Mouse (Mus musculus) regulatory T cell (primary cell): ENCODE measurements at regions not wholly inside any gene's neighbourhood (a gene's known extent, or its start where the extent isn't known, plus 50 kb on each side); places are given as distances from the start of the nearest gene placed in this dataset.

ENCODE experiments used
- in situ Hi-C: fragments of 300-600 bp; cut with MboI, MseI; formaldehyde crosslinking; loops from one replicate; pipeline ENCODE4 v1.15.1; 2025; ENCODE audit warnings: high pct_unique_total_duplicates

GRCm38 (mm10) chr2:48718261-48718660, 95.6 kb upstream of the Acvr2a start:
- in situ Hi-C loops: no loop called here

- in situ Hi-C loops: no loop called here
Measured at GRCm38 (mm10) chr2:48730780-48731179, 83.1 kb upstream of the Acvr2a start.

DNA sequence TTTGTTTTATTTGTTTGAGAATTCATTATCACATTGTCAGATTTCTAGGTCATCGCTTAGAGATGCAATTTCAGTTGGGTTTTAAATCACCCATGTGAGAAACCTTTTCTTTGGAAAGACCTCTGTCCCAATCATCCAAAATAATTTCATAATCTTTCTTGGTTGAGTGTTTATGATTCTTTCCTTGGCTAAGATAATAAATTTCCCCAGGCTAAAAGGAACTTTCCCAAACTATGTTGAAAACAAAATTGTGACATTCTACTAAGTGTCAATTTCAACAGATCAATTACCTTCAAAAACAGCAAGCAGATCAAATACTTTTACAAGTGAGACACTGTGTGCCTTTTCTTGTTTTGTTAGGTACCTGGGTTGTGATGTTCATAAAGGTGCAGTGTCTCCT, 80.0 kb upstream of the Acvr2a start:
- in situ Hi-C loops: no loop called here

- in situ Hi-C loops: no loop called here
Measured at GRCm38 (mm10) chr2:48734521-48734920, 79.4 kb upstream of the Acvr2a start.

DNA sequence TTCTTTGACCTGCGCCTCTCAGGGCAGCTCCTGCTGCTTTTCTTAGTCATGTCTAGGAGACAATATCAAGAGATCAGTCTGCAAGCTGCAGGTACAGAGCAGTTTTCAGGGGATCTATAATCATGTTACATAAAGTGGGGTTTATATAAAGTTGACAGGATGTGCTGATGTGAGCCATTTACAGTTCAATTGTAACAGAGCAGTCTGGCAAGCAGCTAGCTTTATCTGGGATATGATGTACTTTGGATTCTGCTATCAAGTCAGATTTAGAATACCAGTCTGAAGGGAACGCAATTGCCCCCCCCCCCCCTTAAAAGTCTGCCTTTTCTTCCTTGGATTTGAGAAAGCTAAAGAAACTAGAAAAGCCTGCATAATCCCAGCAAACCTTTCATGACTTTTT, 77.6 kb upstream of the Acvr2a start:
- in situ Hi-C loops: no loop called here
